Mouse (Mus musculus) forelimb bud, embryonic 11.5 days (tissue): Measurements from ENCODE around the gene Mymk.

ENCODE experiments used
- DNase-seq: peaks from one replicate; pipeline ENCODE4 v3.0.0-alpha.2; 2012; ENCODE audit warnings: low read depth, low spot score

Mymk gene

GRCm38 (mm10) chr2:27079152-27079584, 7.2 kb upstream of the Mymk start, which contains the start of gene Adamtsl2:
TSS of gene Adamtsl2 (plus strand) at chr2:27079379.
- peak; percentile 73 for DNase-seq

DNA sequence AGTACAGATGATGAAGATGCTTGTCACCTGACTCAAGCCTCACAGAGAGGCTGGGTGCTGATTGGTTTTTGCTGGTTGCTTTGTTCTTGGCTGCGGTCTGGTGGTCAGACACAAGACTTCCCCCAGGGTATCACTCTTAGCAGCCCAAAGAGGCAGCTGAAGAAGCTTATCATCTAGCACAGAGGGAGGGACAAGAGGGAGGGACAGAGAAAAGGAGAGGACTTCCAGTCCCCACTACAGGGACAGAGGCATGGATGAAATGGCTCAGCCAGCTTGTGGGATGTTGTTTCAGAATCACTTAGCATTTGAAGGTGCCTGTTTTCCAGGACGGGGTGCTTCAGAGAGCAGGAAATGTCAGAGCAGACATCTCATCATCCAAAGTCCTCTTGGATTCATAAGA, 6.3 kb upstream of the Mymk start:
- no peak for DNase-seq

DNA sequence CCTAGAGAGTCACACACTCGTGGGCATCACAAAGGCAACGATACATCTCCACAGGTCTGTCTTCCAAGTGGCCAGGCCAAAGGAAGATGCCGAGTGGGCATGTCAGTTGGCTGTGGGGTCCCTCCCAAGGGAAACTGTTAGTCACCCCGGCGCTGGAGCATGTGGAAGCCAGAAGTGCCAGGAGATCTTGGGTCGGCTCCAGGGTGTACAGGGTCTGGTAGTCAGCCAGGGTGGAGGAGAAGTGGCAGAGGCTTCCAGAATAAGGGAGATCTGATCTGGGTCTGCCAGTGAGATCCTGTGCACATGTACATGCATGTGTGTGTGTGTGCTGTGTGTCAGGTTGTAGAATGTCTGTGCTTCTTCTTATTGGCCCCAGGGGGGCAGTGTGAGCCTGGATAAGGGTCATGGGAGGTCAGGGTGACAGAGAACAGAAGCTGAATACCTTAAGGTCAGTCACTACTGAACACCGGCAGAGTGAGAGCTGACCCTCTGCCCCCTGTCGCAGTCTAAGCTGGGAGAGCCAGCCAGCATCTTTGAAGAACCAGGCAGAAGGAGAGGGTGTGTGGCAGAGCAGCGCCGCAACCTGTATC, 5.8 kb upstream of the Mymk start:
- no peak for DNase-seq

DNA sequence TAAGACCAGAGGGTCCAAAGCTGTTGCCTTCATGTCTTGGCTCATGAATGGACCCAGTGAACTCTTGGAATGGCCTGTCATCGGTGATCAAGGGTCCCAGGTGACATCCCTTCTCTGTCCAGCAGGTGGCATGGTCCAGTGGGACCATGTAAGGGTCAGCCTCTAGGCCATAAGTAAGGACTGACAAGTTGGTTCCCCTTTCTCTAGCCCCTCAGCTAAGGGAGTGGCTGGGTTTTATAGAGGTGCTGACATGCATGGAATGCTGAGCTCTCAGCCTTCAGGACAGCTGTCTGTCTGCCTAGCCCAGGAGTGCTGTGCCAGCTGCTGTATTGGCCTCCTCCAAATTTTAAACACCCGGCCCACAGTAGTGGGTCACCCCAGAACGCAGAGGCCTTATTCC, 3.5 kb upstream of the Mymk start:
- peak; percentile 58 for DNase-seq

DNA sequence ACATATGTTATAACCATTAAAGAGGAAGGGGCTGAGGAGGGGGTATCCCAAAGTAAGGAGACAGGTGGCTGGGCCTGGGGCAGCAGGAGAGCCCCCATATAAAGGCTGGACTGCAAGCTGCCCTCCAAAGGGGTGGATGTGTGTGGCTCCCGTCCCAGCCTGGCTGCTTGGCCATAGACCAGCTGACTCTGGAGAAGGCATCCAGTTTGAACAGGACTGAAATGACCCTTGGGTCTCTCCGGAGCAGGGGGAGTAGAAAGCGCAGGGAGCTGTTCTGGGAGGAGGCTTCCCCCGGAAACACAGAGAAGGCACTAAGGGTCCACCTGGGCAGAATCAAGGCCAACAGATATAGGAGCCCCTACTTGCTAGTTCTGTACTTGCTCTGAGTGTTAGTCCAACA, 2.8 kb upstream of the Mymk start:
- DNase-seq: no peak

DNA sequence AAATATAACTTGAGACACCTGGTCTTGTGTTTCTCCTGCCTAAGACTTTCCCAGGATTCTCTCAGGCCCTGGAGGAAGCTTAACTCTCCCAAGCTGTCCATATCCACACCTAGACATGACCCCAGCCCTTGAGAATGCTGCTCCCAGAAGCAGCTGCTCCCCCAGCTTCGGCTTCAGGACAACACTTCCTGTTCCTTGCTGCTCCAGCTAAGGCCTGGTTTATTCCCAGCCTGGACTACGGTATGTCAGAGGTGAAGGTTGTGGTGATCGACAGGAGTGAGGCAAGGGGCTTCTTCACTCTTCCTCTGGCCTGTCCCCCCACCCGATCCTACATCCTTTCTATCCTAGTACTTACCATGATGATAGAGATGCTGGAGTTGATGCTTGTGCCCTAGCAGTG, 1.4 kb upstream of the Mymk start:
- no peak for DNase-seq

- DNase-seq: no peak
These were observed 842 bp downstream of the Mymk start for GRCm38 (mm10) chr2:27071137-27071536.

GRCm38 (mm10) chr2:27070247-27070813, 1.6 kb downstream of the Mymk start:
- no peak for DNase-seq

DNA sequence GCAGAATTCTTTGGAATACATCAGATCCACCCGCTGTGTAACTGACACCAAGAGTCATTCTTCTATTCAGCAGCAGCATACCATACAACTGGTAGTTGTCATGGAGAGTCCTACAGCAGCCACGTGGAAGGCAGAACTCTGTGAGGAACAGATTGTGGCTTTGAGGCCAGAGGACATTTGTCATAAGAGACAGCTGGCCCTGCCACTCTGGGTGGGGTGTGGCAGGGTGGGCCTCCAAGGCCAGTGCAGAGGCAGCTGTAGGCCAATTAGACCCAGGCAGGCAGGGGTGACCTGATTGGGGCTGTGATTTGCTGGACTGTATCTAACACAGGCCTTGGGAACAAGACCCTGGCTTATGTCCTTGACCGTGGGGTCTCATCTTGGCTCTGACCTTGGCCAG, 2.3 kb downstream of the Mymk start:
- DNase-seq: no peak

DNA sequence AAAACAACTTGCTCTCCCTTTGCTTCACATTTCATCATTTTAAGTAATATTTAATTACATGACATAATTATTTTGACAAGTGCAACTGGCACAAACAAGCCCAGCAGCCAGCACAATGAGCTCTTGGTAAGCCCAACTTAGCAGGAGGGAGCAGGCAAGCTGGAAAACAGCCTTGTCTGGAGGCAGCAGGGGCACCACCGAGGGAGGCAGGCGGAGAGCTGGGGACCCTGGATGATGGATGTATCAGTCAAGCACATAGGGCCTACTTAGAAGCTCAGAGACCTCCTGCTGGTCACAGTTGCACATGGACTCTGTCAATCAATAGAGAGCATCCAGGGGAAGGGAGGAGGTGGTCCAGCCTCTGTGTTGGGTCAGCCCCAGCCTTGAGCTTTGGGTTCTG, 4.0 kb downstream of the Mymk start:
- no peak for DNase-seq

DNA sequence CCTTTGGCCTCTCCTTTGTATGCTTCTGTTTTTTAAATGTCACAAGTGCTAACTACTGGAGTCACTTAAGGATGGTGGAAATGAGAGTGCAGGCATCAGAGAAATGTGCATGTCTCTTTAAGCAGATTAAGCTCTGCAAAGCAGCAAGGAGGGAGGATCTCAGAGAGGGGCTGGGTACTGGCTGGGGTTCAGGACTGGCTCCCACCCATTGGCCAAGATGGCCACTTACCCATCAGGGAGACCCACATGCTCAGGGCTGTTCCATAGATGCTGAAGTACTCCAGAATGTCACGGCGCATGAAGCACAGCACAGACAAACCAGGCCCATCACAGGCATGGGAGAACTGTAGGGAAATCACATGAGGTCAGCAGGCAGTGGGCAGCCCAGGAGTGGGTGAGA, 4.9 kb downstream of the Mymk start:
- DNase-seq: no peak

DNA sequence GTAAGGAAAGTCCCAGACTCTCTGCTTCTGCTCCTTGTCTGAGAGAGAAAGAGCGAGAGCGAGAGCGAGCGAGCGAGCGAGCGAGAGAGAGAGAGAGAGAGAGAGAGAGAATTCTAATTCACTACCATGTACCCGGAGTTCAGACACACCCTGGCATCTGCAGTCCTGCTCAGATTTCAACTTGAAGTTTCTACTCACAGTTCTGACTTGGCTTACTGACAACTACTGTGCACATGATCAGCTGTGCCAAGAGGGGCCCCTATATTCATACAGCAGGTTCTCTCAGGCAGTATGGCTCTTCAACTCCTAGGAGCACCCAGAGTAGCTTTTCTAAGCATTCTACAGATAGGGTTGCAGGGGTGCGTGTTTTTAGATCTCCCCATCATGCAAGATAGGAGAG, 12.8 kb downstream of the Mymk start:
- DNase-seq: no peak

DNA sequence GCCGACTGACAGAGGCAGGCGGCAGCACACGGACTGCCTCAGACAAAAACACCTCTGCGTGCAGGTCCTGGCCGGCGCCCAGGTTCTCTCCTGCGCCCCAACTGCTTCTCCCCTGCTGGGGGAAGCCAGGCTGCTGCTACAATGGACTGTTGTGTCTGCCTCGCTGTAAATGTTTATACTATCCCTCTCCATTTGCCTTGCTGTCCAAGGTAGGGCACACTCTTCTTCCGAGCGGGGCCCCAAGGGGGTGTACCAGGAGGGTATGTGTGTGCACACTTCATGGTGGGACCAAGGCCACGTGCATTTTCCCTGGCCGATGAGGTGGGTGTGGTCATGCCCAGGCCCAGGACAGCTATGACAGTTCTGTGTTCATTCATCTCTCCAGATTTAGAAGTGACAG, 13.2 kb downstream of the Mymk start:
- no peak for DNase-seq

DNA sequence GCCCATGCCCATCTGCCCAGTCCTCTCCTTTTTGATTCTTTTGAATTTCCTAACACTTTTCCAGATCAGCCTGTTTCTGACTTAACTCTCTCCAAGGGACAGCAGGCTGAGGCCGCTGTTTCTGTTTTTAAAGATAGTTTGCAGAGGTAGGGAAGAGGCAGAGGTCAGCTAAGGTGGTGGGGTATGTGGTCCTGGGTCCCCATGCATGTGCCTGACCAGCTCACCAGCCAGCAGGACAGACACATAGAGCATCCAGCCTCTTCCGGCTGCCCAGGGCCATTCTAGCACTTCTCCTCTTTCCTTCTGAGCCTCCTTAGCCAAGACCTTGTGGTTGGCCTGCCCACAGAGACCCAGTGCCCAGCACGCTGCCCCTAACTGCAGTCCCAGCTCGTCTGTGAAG, 13.7 kb downstream of the Mymk start:
- no peak for DNase-seq

GRCm38 (mm10) chr2:27049408-27049807, 22.6 kb downstream of the Mymk start:
- DNase-seq: no peak

GRCm38 (mm10) chr2:27045979-27046770, 25.8 kb downstream of the Mymk start:
- DNase-seq: no peak

DNA sequence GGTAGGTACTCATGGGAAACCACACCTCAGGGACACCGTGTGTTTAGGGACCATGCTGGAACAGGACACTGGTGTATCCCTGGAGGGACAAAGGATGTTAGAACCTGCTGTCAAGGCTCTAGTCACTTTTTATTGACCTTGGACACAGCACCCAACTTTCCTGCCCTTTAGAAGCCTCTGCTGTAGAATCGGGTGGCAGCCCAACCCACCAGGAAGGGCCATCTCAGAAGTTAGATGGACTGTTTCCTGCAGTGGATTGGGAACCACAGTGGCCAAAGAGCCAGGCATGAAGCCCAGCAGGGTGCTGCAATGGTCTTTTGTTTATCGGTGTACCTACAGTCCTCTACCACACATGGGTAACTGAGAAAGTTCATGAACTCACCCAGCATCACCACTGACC, 27.3 kb downstream of the Mymk start:
- DNase-seq: no peak

DNA sequence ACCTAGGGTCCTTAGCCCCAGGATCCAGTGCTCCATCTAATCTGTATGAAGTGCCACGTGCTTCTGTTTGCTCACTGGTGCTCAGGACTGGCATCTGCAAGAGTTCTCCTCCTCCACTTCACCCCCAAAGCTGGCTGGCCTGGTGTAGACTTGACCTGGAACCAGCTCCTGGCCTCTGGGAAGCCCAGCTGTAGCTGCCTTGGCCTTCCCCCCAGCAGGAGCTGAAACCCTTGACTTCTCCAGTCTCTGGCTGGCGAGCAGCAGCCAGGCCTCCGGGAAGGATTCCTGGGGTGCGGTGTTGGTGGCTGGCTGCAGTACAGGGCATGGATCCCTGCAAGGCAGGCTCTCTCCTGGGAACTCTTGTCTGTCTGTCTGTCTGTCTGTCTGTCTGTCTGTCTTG, 27.8 kb downstream of the Mymk start:
- DNase-seq: no peak

DNA sequence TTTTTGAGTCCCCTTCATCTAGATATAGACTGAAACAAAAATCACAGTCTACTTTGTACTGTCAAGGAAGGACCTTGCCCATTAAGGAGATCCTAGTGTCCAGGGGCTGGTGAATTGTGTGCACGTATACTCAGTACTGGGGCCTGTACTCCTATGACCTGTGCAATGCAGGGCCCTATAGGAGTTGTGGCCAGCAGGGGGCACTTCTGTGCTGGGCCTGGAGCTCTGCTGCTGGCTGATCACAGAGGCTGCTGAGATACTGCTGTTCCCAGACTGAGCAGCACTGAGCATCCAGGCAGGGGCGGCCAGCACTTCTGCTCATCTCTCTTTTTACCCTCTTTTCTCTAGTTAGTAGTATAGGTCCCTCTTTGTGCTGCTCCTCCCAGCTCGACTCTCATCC, 28.5 kb downstream of the Mymk start:
- DNase-seq: peak; percentile 83

DNA sequence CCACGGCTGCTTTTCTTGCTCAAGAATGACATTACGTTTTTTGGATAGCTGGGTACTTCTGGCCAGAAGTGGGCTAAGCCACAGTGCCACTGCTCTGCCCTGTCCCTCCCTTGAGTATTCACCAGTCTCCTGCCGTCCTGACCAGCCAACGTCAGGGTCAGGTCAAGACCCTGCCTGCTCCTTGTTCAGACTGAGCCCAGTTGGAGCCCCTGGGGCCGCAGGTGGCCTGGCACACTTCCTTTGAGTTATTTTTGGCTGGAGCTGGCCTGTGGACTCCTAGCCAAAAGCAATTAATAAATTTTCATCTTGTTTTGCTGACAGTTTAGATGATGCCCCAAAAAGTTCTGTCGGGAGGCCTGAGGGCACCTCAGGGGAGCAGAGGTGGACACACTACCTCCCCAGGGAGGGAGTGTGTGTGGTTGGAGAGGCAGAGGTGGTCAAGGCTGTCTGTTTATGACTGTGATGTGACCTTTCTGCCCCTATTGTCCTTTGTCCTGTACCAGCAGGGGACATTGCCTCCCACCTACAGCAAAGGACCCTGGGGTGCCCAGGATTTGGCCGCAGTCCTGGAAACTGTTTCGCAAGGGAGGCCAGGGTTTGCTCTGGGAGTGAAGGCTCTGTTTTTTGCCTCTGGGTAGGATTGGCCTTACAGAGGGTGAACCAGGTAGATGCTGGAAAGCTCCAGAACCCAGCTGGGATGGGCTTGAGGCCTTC, 29.7 kb downstream of the Mymk start:
- DNase-seq: no peak

GRCm38 (mm10) chr2:27039286-27039685, 32.7 kb downstream of the Mymk start:
- DNase-seq: peak; percentile 40

GRCm38 (mm10) chr2:27038596-27038995, 33.4 kb downstream of the Mymk start:
- DNase-seq: peak; percentile 87
